Mouse (Mus musculus) lung, embryonic 15.5 days (tissue): ENCODE data around the gene Ankfn1. TPM values are rescaled to one million over a fixed set of nuclear protein-coding genes. Genes with fewer than 3 reads are reported as not detected.

Experiments used
- ATAC-seq: fragments of 200-750 bp; cut with Nextera tagmentation; 2 replicates; pipeline ENCODE4 v1.8.0; 2017; ENCODE audit warnings: moderate number of reproducible peaks, borderline replicate concordance; ENCODE audit not compliant: low FRiP score, low TSS enrichment; ENCODE audit errors: extremely low read depth
- H3K27ac ChIP-seq: fragments of 300-500 bp; sonication (generic); 2 replicates; pipeline ENCODE4 v1.5.1; 2015; ENCODE audit warnings: moderate library complexity, mild to moderate bottlenecking, inconsistent platforms
- H3K27me3 ChIP-seq: fragments of 300-500 bp; sonication (generic); 2 replicates; pipeline ENCODE4 v1.6.1; 2015; ENCODE audit warnings: inconsistent platforms
- H3K36me3 ChIP-seq: fragments of 300-500 bp; sonication (generic); 2 replicates; pipeline ENCODE4 v1.6.1; 2015; ENCODE audit warnings: inconsistent platforms
- H3K4me1 ChIP-seq: fragments of 300-500 bp; sonication (generic); 2 replicates; pipeline ENCODE4 v1.6.1; 2015; ENCODE audit warnings: inconsistent platforms
- H3K4me2 ChIP-seq: fragments of 300-500 bp; sonication (generic); 2 replicates; pipeline ENCODE4 v1.6.1; 2015; ENCODE audit warnings: inconsistent platforms, mild to moderate bottlenecking, moderate library complexity
- H3K4me3 ChIP-seq: fragments of 300-500 bp; sonication (generic); 2 replicates; pipeline ENCODE4 v1.5.1; 2015; ENCODE audit warnings: mild to moderate bottlenecking, inconsistent platforms
- H3K9ac ChIP-seq: fragments of 300-500 bp; sonication (generic); 2 replicates; pipeline ENCODE4 v1.6.1; 2015; ENCODE audit warnings: inconsistent platforms
- H3K9me3 ChIP-seq: fragments of 300-500 bp; sonication (generic); 2 replicates; pipeline ENCODE4 v1.6.1; 2016; ENCODE audit warnings: inconsistent platforms
- WGBS: fragments of 180-500 bp; shearing (Covaris S2); methylation state at CpG from one replicate; pipeline ENCODE4 v1.1.7; 2015; 5-methylcytosine and 5-hydroxymethylcytosine counted together
- polyA plus RNA-seq: library from polyadenylated mRNA; unstranded; fragments of >200 nt; fragmentation: Nextera tagmentation; extraction: Ambion mirVana; gene quantifications from 2 replicates; pipeline ENCODE4 v1.2.1, GENCODE M21; 2015

The Ankfn1 gene
- polyA plus RNA-seq, 1 experiment from 2014 or later: 1.8 TPM

- no peaks in the 10 kb centered on the region for H3K36me3 ChIP-seq
- no peaks in the 10 kb centered on the region for H3K27me3 ChIP-seq
- WGBS: 90% methylated on average over 4 of the region's 4 CpGs
- H3K4me1 ChIP-seq: no peaks in the 10 kb centered on the region
- H3K9me3 ChIP-seq: no peaks in the 10 kb centered on the region
- H3K4me2 ChIP-seq: no peak overlapping the region
- ATAC-seq: no peak
- no peak overlapping the region for H3K27ac ChIP-seq
- H3K4me3 ChIP-seq: no peak overlapping the region
- H3K9ac ChIP-seq: no peak overlapping the region
Observed at GRCm38 (mm10) chr11:89568246-89568645, 209.2 kb downstream of the Ankfn1 start.

DNA sequence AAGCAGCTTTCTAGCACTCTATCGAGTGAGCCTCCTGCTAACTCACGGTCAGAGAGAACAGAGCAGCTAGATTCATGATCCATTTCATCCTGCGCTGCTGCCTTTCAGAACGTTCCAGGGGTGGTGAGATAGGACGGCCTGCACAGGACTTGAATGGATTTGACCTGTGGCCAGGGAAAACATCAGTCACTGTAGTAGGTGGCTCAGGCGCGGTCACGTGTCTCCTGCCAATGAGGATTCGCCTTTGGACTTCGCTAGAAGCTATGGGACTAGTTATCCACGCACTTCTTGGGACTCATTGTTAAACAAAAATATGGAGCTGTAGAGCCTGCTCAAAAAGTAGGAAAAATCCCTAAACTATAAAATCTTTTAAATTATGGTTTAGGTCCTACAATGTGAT, 226.0 kb downstream of the Ankfn1 start:
- Histone ChIP-seq H3K4me2 (no peak overlapping the region), H3K4me1 (no peaks in the 10 kb centered on the region), H3K27ac (no peak overlapping the region), H3K9ac (no peak overlapping the region), H3K9me3 (no peaks in the 10 kb centered on the region), H3K36me3 (no peaks in the 10 kb centered on the region), H3K4me3 (no peak overlapping the region), H3K27me3 (no peaks in the 10 kb centered on the region)
- WGBS: 68% methylated on average over 11 of the region's 11 CpGs
- no peak for ATAC-seq

DNA sequence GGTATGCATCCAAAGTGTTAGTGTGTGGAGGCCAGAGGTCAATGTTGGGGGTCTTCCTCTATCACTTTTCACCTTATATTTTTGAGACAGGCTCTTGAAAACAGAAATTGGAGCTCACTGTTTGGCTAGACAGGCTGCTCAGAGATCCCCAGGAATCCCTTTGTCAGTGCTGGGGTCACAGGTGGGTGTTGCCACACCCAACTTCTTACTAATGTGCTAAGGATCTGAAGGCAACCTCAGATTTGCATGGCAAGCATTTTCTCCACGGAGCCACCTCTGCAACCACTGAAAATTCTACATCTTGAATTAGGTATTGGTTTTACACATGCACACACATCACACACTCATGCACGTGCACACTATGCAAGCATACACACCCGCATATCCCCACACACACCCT, 226.5 kb downstream of the Ankfn1 start:
- Histone ChIP-seq H3K36me3 (no peaks in the 10 kb centered on the region), H3K4me2 (no peak overlapping the region), H3K9me3 (no peaks in the 10 kb centered on the region), H3K4me1 (no peaks in the 10 kb centered on the region), H3K27me3 (no peaks in the 10 kb centered on the region), H3K9ac (no peak overlapping the region), H3K27ac (no peak overlapping the region), H3K4me3 (no peak overlapping the region)
- WGBS: 79% methylated on average over 3 of the region's 3 CpGs
- ATAC-seq: no peak

GRCm38 (mm10) chr11:89548786-89549185, 228.7 kb downstream of the Ankfn1 start:
- no peak overlapping the region for H3K27ac ChIP-seq
- no peaks in the 10 kb centered on the region for H3K27me3 ChIP-seq
- no peaks in the 10 kb centered on the region for H3K9me3 ChIP-seq
- no peak overlapping the region for H3K9ac ChIP-seq
- ATAC-seq: no peak
- peaks cover 15% of the 10 kb centered on the region for H3K4me1 ChIP-seq
- no peak overlapping the region for H3K4me3 ChIP-seq
- 51% methylated on average over 4 of the region's 4 CpGs for WGBS
- H3K4me2 ChIP-seq: no peak overlapping the region
- H3K36me3 ChIP-seq: no peaks in the 10 kb centered on the region

DNA sequence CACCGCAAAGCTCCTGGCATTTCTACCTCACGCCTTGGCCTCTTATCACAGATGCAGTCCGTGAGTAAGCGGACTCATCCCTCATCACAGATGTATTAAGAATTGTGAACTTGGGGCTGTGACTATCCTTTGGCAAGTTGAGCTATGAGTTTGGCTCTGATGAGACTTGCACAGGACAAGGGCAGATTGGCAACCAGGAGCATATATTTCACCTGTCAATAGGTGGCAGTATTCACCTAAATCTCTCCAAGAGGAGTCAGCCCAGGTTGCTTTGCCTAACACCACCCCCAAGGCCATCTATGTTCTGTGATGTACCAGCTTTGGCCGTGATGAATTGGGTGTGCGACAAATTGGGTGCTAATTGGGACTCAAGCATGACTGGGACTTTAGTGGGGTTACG, 231.3 kb downstream of the Ankfn1 start:
- Histone ChIP-seq H3K9me3 (no peaks in the 10 kb centered on the region), H3K9ac (no peak overlapping the region), H3K4me2 (no peak overlapping the region), H3K27ac (no peak overlapping the region), H3K4me1 (peaks cover 15% of the 10 kb centered on the region), H3K36me3 (no peaks in the 10 kb centered on the region), H3K4me3 (no peak overlapping the region), H3K27me3 (no peaks in the 10 kb centered on the region)
- 37% methylated on average over 7 of the region's 7 CpGs for WGBS
- ATAC-seq: peak; percentile 42; the same call in 1 of the 2 replicates

- peak; percentile 35; the same call in 1 of the 2 replicates for ATAC-seq
- Histone ChIP-seq H3K36me3 (no peaks in the 10 kb centered on the region), H3K9me3 (no peaks in the 10 kb centered on the region), H3K27me3 (no peaks in the 10 kb centered on the region), H3K27ac (peak overlapping the region; percentile 53), H3K4me3 (peak overlapping the region; percentile 18), H3K4me2 (peak overlapping the region; percentile 49), H3K4me1 (peaks cover 15% of the 10 kb centered on the region), H3K9ac (no peak overlapping the region)
- WGBS: 4% methylated on average over 29 of the region's 29 CpGs
Observed at GRCm38 (mm10) chr11:89544856-89545817, 232.3 kb downstream of the Ankfn1 start.

DNA sequence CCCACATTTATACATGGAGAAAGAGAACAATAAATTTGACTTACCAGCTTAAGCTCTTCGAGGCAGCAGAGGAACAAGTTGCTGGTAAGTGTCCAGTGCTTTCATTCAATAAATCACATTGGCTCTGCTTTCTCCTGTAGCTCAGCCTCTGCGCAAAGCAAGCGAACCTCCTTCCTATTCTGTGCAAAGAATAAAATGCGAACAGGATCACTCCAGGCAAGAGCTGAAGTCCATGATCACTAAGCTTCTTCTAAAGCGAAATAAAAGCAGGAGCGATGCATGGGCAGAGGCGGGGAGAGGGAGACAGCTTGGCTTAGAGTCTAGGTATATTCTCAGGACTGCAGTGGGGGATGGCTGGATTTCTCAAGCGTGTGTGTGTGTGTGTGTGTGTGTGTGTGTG, 239.1 kb downstream of the Ankfn1 start:
- no peak overlapping the region for H3K27ac ChIP-seq
- H3K9me3 ChIP-seq: no peaks in the 10 kb centered on the region
- WGBS: 40% methylated on average over 8 of the region's 8 CpGs
- H3K9ac ChIP-seq: no peak overlapping the region
- H3K4me2 ChIP-seq: no peak overlapping the region
- 0 out of 2 replicates have a peak, but pooled peaks cover 4% of the 10 kb centered on the region for H3K4me1 ChIP-seq
- no peak for ATAC-seq
- no peak overlapping the region for H3K4me3 ChIP-seq
- no peaks in the 10 kb centered on the region for H3K27me3 ChIP-seq
- H3K36me3 ChIP-seq: no peaks in the 10 kb centered on the region

- Histone ChIP-seq H3K4me3 (no peak overlapping the region), H3K27ac (no peak overlapping the region), H3K9ac (no peak overlapping the region), H3K4me2 (no peak overlapping the region), H3K27me3 (no peaks in the 10 kb centered on the region), H3K36me3 (no peaks in the 10 kb centered on the region), H3K9me3 (no peaks in the 10 kb centered on the region), H3K4me1 (0 out of 2 replicates have a peak, but pooled peaks cover 3% of the 10 kb centered on the region)
- WGBS: 69% methylated on average over 4 of the region's 4 CpGs
- no peak for ATAC-seq
Observed at GRCm38 (mm10) chr11:89527800-89528430, 249.5 kb downstream of the Ankfn1 start.

- ATAC-seq: peak; percentile 52; the same call in 1 of the 2 replicates
- 8% methylated on average over 9 of the region's 9 CpGs for WGBS
- Histone ChIP-seq H3K9ac (no peak overlapping the region), H3K36me3 (no peaks in the 10 kb centered on the region), H3K4me1 (peaks cover 4% of the 10 kb centered on the region; the same call in 1 of the 2 replicates), H3K27me3 (no peaks in the 10 kb centered on the region; the same call in 1 of the 2 replicates), H3K4me2 (peak overlapping the region; percentile 36), H3K9me3 (no peaks in the 10 kb centered on the region), H3K4me3 (no peak overlapping the region), H3K27ac (no peak overlapping the region)
Observed at GRCm38 (mm10) chr11:89515501-89515901, 262.0 kb downstream of the Ankfn1 start.

DNA sequence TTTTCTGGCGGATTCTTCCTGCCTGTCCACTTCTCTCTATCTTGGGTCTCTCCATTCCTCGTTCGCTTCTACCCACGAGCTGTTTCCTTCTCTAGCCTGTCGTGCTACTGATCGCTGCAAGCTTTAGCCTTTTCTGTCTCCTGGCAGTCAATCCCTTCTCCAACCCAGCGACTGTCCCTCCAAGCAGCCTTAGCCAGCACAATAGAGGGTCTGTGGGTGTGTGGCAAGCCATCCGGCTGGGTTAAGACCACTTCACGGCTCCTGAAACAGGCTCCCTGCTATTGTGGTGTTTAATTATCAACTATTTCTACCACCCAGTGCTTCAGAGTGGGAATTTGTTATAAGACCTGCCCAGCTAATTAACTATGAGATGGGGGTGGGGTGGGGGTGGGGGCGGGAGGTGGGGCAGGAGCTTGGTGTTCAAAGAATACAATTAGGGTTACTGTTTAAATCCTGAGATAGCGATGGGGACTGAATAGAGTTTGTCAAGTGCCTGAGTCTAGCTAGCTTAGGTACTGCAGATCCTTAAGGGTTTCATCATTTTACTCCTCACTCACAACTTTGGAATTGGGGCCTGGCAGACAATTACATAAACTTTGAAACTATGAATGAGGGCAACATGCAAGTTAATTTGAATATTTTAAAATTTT, 268.7 kb downstream of the Ankfn1 start:
- Histone ChIP-seq H3K4me2 (no peak overlapping the region), H3K4me1 (no peaks in the 10 kb centered on the region), H3K9me3 (no peaks in the 10 kb centered on the region), H3K36me3 (no peaks in the 10 kb centered on the region), H3K9ac (no peak overlapping the region), H3K27me3 (no peaks in the 10 kb centered on the region), H3K27ac (no peak overlapping the region), H3K4me3 (no peak overlapping the region)
- no peak for ATAC-seq
- 25% methylated on average over 11 of the region's 11 CpGs for WGBS

DNA sequence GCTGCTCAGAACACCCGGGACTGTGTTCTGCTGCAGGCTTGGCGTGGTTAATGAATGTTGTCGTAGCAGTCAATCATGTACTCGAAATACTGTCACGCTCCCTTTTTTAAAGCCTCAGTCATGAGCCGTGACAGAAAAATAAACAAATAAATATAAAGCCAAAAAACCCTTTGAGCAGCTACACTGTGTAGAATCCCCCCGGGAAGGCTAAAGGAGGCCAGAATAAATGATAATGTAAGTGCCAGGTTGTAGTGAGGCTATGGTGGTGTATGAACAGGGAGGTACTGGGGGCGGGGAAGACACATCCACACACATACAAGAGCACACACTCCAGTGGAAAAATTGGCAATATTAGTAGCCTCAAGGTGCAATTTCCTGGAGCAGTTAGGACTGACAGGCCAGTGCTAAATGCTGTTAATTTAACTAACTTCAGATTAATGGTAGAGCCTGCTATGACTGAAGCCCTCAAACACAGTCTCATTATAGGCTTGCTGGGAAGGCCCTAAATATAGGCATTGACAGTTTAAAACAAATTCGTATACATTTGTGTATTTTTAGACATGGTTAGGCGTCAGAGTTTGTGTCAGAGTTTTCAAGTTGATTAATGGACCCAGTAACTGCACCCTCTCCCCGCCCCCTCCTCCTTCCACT, 270.7 kb downstream of the Ankfn1 start:
- Histone ChIP-seq H3K27me3 (no peaks in the 10 kb centered on the region), H3K36me3 (no peaks in the 10 kb centered on the region), H3K4me1 (no peaks in the 10 kb centered on the region), H3K4me3 (no peak overlapping the region), H3K27ac (no peak overlapping the region), H3K9ac (no peak overlapping the region), H3K4me2 (no peak overlapping the region), H3K9me3 (no peaks in the 10 kb centered on the region)
- WGBS: 40% methylated on average over 11 of the region's 11 CpGs
- no peak for ATAC-seq
